Mouse (Mus musculus) kidney, adult 2 months (tissue): ENCODE measurements around the gene Col6a5.

Experiments used
- CTCF ChIP-seq: fragments of 200-500 bp; conservative IDR thresholded peaks from 2 replicates; pipeline ENCODE4 v1.5.1; 2011; ENCODE audit warnings: low read depth, mild to moderate bottlenecking, control low read depth, low read length, moderate library complexity, mixed read lengths; ENCODE audit not compliant: insufficient read depth, insufficient read length
- POLR2A ChIP-seq: fragments of 200-500 bp; IDR thresholded peaks from one replicate; pipeline ENCODE4 v1.6.1; 2011; ENCODE audit warnings: low read depth, low read length, control low read depth

- no peak for TF ChIP-seq CTCF
- TF ChIP-seq POLR2A: no peak
Measured at GRCm38 (mm10) chr9:105808920-105809505, 151.4 kb downstream of the Col6a5 start.
